Mouse (Mus musculus): Measurements from ENCODE around the gene Sprn.

Sprn gene

DNA sequence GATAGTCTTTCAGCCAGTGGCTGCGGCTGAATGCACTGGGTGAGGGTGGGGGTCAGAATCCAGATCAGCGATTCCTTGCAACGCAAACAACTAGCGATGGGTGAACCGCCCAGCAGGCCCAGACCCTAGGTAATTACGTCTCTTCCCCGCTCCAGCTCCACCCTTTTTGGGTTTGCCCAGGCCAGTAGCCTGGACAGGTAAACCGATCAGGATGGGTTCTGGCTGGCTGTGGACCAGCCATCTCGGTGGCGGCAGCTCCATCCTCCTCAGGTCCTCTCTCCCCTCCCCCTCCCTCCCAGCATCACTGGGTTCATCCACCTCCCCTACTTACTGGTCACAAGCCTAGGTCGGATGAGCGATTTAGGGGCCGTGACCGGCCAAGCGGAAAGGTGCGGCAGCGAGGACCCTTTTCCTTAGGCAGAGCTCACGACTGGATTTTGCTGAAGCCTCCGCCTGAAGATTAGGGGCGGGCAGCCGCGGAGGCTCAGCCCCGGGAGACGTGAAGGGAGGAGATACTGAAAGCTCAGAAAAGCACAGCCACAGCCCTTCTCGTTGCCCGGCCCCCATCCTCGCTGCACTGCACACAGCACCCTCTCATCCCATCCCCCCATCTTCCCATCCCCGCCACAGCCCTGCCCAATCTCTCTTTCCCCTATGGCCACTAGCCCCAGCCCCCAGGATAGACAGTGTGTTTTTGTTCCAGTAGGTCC, at the start of gene Sprn:
Gene Sprn (minus strand): TSS at position 660 of the 710 bp plus-strand sequence.
- in situ Hi-C loops (cut with MboI; ENCODE audit: low sequenced_read_pairs) = no loop called here

DNA sequence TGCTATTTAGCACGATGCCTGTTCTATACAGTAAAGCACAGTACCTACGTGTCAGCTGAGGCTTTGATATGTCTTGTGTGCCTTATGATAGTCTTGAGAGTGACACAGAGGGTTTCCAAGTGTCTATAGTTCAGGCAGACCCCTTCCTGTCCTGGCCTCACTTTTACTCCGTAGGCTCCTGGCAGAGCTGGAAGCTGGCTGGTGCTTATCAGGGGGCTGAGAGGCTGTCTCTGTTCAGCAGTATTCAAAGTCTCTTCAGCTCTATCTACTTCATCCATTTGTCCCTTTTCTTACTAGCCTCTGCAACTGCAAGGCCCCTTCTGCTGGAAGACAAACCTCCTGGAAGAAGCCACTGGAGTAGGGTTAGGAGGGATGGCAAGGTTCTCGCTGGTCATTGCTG, 46.4 kb upstream of the Sprn start:
- in situ Hi-C loops (cut with MboI; ENCODE audit: low sequenced_read_pairs) = no loop called here

GRCm38 (mm10) chr7:140196002-140196401, 41.3 kb upstream of the Sprn start:
- in situ Hi-C loops (cut with MboI; ENCODE audit: low sequenced_read_pairs) = no loop called here

DNA sequence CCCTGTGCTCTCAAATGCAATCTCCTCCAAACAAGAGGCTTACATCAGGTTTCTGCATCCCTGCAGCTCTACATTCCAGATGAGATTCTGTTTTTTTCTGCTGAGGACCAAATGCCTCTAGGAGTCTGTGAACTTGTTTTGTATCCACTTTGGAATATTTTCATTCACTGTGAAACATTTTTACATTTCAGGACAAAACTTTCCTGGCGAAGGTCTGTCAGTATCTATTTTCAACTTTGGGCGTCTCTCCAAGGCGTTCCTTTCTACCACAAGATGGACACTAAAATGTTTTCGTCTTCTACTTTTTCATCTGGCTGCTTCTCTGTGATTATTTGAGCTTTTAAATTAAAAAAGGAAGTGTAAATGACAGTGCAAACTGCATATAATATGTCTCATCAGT, 39.4 kb upstream of the Sprn start:
- in situ Hi-C loops (cut with MboI; ENCODE audit: low sequenced_read_pairs) = no loop called here

DNA sequence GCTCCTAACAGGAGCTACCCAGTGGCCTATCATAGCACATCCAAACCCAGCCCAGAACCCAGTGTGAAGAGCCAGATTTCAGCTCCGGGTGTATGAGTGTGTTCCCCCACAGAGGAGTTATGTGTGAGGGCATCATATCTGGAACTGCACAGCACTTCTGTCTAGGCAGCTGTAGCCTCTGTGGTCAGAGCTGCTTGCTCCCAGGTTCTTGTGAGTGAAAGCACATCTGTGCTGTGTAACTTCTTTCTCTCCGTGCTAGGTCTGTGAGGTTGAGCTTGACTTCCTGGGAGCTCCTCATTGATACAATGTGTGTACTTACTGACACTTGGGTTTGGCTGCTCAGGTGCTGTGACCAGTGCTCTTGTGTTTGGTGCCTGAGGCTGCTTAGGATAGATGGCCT, 38.2 kb upstream of the Sprn start:
- in situ Hi-C loops (cut with MboI; ENCODE audit: low sequenced_read_pairs) = no loop called here

DNA sequence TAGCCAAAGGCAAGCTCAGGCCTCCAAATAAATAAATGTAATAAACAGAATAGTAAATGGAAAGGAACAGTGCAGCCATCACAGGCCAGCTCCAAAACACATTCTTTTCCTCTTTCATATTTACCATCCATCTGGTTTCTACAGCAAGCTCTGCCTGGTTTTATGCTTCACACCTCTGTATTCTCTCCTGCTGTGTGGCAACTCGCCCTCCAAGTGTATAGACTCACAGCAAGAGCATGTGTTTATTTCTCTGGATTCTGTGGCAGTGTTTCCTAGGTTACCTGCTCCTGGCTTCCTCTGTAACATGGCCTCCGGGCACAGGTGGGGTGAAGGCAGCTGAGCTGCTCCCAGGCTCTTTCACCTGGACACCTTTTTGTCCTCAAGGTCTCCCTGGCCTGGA, 37.8 kb upstream of the Sprn start:
- in situ Hi-C loops (cut with MboI; ENCODE audit: low sequenced_read_pairs) = no loop called here

DNA sequence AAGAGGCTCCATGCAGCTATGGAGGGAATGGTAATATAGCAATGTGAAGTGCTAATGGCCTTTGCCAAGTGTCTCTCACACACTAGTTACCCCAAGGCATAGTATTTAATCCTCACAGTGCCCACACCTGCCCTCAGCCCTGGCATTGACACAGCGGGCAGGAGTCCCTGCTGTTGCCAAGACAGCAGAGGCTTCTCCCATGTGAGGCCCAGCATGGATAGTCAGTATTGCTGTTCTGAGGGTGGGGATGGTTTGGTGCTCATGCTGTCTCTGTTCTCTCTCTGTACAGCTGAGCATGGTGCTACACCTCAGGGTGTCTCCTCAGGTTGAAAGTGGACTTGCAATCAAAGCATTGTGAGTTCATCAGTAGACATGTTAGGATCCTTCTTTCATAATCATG, 35.8 kb upstream of the Sprn start:
- in situ Hi-C loops (cut with MboI; ENCODE audit: low sequenced_read_pairs) = no loop called here

DNA sequence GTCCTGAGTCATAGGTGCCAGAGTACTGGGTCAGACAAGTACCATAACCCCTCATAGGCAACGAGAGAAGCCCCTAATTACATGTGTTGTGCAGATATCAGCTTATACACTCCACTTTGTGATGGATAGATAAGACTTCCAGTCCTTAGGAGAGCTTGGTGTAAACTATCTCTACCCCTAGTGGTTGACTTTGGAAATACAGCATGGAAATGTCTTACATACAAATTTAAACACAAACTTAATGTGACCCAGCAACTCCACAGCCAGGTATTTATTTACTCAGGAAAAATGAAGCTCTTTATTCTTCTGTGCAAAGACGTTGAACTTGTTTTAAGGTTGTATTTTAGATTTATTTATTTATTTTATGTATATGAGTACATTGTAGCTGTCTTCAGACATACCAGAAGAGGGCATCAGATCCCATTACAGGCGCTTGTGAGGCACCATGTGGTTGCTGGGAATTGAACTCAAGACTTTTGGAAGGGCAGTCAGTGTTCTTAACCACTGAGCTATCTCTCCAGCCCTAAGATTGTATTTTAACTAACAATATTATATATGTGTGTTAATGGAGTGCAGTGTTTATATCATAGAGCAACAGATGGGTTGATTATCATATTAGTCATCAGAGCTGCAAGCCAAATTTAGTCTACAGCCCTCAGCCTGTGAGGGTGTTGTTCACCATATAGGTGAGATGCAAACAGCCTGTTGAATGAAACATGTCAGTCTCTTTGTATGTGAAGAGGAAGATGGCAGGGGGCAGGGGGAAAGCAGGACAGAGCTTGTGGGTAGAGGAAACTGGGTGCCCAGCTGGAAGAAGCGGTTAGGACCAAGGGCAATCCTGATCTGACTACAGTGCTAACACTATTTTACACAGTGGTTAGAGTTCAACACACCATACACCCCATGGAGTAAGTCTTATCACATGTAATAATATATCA, 34.0 kb upstream of the Sprn start:
- in situ Hi-C loops (cut with MboI; ENCODE audit: low sequenced_read_pairs) = no loop called here

- in situ Hi-C loops (cut with MboI; ENCODE audit: low sequenced_read_pairs) = no loop called here
Observed at GRCm38 (mm10) chr7:140187721-140188390, 33.2 kb upstream of the Sprn start.

GRCm38 (mm10) chr7:140186646-140187620, 32.3 kb upstream of the Sprn start:
- in situ Hi-C loops (cut with MboI; ENCODE audit: low sequenced_read_pairs) = no loop called here

DNA sequence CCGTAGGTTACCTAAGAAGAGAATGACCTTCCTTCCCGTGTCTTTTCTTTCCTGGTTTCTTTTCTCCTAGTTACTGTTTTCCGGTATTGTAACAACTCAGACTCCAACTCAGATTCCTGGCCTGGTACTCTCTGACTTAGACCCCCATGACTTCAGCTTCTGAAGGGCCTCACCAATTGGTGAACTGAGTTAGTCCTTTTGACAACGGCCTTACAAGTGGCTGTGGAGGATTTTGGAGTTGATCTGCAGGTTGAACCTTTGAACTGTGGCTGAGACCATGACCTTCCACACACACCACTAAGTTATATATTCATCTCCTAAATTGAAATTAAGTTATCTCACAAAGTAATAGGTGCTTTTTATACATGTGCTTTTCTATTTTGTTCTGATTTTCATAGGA, 29.5 kb upstream of the Sprn start:
- in situ Hi-C loops (cut with MboI; ENCODE audit: low sequenced_read_pairs) = no loop called here

GRCm38 (mm10) chr7:140180692-140181091, 26.0 kb upstream of the Sprn start:
- in situ Hi-C loops (cut with MboI; ENCODE audit: low sequenced_read_pairs) = no loop called here

GRCm38 (mm10) chr7:140179176-140179575, 24.5 kb upstream of the Sprn start:
- in situ Hi-C loops (cut with MboI; ENCODE audit: low sequenced_read_pairs) = no loop called here

GRCm38 (mm10) chr7:140172936-140173335, 18.3 kb upstream of the Sprn start, which contains the start of gene Olfr523:
Olfr523 (plus strand) TSS chr7:140173217.
- in situ Hi-C loops (cut with MboI; ENCODE audit: low sequenced_read_pairs) = no loop called here

- in situ Hi-C loops (cut with MboI; ENCODE audit: low sequenced_read_pairs) = no loop called here
Observed at GRCm38 (mm10) chr7:140170863-140171262, 16.2 kb upstream of the Sprn start.

DNA sequence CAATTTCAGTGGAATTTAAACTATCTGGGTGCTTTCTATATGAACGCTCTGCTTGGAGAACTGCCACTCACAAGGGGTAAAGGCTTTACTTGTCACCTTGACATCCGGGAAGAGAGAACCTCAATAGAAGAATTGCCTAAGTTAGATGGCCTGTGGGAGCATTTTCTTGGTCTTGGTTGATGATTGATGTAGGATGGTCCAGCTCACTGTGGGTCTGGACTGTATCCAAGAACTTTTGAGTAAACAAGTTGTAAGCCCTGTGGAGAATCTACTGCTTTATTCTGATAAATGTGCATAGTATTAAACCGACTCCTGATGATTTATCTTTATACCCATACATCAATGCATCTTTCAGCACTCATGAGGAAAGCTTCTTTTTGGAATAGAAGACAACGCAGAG, 14.7 kb upstream of the Sprn start:
- in situ Hi-C loops (cut with MboI; ENCODE audit: low sequenced_read_pairs) = no loop called here

- in situ Hi-C loops (cut with MboI; ENCODE audit: low sequenced_read_pairs) = no loop called here
Observed at GRCm38 (mm10) chr7:140167950-140168349, 13.3 kb upstream of the Sprn start.

DNA sequence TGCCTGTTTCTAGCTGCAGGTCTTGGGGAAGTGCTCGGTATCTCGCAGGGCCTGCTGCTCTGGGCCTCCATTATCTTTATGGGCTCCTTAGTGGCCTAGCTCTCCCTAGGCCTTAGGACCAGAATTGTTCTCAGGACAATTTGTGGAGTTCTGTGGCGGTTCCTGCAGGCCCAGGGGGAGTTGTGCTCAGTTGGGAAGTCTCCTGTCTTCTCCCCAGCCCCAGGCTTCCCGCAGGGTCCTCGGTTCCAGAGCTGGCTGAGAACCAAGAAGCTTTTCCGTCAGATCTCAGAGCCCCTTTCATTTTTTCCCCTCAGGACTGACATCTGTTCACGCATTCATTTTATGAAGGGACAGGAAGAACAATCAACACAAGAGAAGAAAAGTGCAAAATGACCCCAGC, 10.0 kb upstream of the Sprn start, which contains the start of gene Olfr522:
Gene Olfr522 (minus strand): TSS at position 101 of the 400 bp plus-strand sequence.
- in situ Hi-C loops (cut with MboI; ENCODE audit: low sequenced_read_pairs) = no loop called here

GRCm38 (mm10) chr7:140160363-140160762, 5.7 kb upstream of the Sprn start:
- in situ Hi-C loops (cut with MboI; ENCODE audit: low sequenced_read_pairs) = no loop called here

DNA sequence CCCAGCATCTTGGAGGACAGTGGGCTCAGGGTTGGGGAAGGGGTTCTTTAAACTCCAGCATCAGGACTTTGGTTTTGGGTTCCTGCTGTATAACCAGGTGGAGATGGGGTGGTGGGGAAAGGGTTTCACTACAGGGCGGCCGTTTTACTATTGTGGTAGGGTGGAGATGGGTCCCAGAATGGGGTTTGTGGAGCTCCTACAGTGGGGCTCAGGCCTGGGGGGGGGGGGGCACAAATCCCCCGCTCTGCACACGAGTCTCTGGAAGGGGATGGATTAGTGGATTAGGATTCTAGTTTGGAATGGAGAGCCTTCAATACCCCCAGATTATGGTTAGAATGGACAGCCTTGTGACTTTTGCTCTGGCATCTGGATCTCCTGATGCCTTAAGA, 854 bp downstream of the Sprn start:
- in situ Hi-C loops (cut with MboI; ENCODE audit: low sequenced_read_pairs) = no loop called here
